Mouse (Mus musculus): ENCODE results near the gene Mcur1. TPM values are rescaled to one million over a fixed set of nuclear protein-coding genes. Genes with fewer than 3 reads are reported as not detected.

The Mcur1 gene
- polyA plus RNA-seq, 1 experiment from 2014 or later, result 15.5 TPM

GRCm38 (mm10) chr13:43546861-43547260, 13.1 kb downstream of the Mcur1 start:
- DNase-seq (ENCODE audit: low spot score) (peak; percentile 76), ATAC-seq (ENCODE audit: low read depth) (no peak)
- Histone ChIP-seq H3K27me3 (replicated peaks; ENCODE audit: control insufficient read depth, insufficient read depth, low read length) (no peaks in the 10 kb centered on the region), H3K27ac (replicated peaks; ENCODE audit: low read depth, low read length) (no peak overlapping the region), H3K4me2 (ENCODE audit: low read depth, low read length) (no peak overlapping the region), H3K4me1 (ENCODE audit: control insufficient read depth, insufficient read depth, low read length) (no peaks in the 10 kb centered on the region), H3K4me3 (ENCODE audit: low read depth, low read length) (no peak overlapping the region), H3K36me3 (ENCODE audit: control insufficient read depth, insufficient read depth, low read length) (peaks cover 57% of the 10 kb centered on the region), H3K9me3 (ENCODE audit: control insufficient read depth, low read length) (no peaks in the 10 kb centered on the region), H3K9ac (ENCODE audit: low read depth, low read length) (no peak overlapping the region)
- WGBS, result 33% methylated on average over 3 of the region's 3 CpGs

DNA sequence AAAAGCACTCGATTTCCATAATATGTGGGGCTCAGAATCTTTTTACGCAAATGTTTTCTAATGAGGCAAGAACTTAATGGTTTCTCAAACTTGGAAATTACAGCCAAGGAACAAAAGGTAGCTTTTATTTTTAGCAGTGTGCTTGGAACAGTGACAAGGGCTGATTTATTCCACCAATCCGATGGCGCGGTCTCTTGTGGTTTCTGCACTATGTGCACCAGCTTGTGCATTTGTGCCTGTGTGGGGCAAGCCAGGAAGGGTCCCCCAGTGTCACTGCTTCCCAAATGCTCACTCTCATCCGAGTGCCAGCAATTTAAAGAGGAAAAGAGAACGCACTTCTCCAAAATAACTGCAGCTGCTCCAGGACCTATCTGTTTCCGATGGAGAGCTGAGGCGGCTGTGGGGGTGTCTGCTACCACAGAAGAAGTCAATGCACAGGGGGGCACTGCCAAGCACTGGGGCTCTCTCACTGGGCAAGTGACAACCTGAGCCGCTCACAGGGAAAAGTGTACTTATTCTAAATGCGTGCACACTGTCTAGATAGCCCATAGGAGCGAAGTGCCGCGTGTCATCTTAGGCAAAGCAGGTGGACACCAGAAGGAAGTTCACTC, 19.7 kb downstream of the Mcur1 start:
- Histone ChIP-seq H3K4me3 (ENCODE audit: low read depth, low read length) (no peak overlapping the region), H3K27ac (replicated peaks; ENCODE audit: low read depth, low read length) (no peak overlapping the region), H3K4me2 (ENCODE audit: low read depth, low read length) (no peak overlapping the region), H3K9ac (ENCODE audit: low read depth, low read length) (no peak overlapping the region), H3K9me3 (ENCODE audit: control insufficient read depth, low read length) (no peaks in the 10 kb centered on the region), H3K36me3 (ENCODE audit: control insufficient read depth, insufficient read depth, low read length) (peaks cover 17% of the 10 kb centered on the region), H3K4me1 (ENCODE audit: control insufficient read depth, insufficient read depth, low read length) (0 out of 2 replicates have a peak, but pooled peaks cover 6% of the 10 kb centered on the region), H3K27me3 (replicated peaks; ENCODE audit: control insufficient read depth, insufficient read depth, low read length) (no peaks in the 10 kb centered on the region)
- DNase-seq (ENCODE audit: low spot score) (no peak), ATAC-seq (ENCODE audit: low read depth) (no peak)
- WGBS, result 76% methylated on average over 14 of the region's 14 CpGs

DNA sequence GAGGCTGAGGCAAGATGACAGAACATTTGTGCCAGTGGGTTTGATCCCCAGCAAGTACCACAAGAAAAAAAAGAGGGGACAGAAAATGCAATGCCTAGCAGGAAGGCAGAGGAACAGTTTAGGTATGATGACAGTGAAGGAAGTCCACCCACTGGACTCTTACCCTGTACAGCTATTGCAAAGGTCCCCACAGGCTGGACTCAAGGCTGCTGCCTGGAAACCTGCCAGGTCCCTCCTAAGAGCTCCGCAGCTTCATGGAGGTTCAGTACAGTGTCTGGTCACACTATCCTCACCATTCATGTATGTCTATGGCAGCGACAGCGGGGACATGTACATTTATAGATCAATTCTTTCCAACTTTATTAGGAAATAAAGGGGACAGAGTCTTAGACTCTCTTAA, 20.6 kb downstream of the Mcur1 start:
- no peaks in the 10 kb centered on the region for H3K27me3 ChIP-seq (replicated peaks; ENCODE audit: control insufficient read depth, insufficient read depth, low read length)
- H3K27ac ChIP-seq (replicated peaks; ENCODE audit: low read depth, low read length), result no peak overlapping the region
- no peak overlapping the region for H3K4me3 ChIP-seq (ENCODE audit: low read depth, low read length)
- H3K4me2 ChIP-seq (ENCODE audit: low read depth, low read length), result no peak overlapping the region
- H3K4me1 ChIP-seq (ENCODE audit: control insufficient read depth, insufficient read depth, low read length), result 0 out of 2 replicates have a peak, but pooled peaks cover 6% of the 10 kb centered on the region
- 97% methylated on average over 3 of the region's 3 CpGs for WGBS
- no peaks in the 10 kb centered on the region for H3K9me3 ChIP-seq (ENCODE audit: control insufficient read depth, low read length)
- DNase-seq (ENCODE audit: low spot score), result no peak
- no peak for ATAC-seq (ENCODE audit: low read depth)
- no peak overlapping the region for H3K9ac ChIP-seq (ENCODE audit: low read depth, low read length)
- peaks cover 8% of the 10 kb centered on the region for H3K36me3 ChIP-seq (ENCODE audit: control insufficient read depth, insufficient read depth, low read length)

GRCm38 (mm10) chr13:43537854-43538253, 22.1 kb downstream of the Mcur1 start:
- no peak overlapping the region for H3K9ac ChIP-seq (ENCODE audit: low read depth, low read length)

DNA sequence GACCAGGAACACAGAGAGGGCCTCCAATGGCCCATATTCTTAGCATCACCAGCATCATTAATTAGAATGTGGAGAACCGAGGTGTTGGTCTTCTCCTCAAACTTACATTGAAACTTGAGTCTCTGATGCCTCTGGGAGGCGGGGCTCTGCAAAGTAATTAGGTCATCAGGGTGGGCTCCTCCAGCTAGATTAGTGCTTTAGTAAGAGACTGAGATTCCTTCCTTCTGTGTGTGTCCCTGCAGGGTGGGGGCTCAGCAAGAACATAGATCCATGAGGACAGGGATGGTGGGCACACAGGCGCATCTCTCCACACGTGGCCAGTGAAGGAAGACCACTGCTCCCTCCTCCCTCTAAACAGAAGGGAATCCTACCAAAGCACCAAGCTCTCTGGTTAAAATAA, 26.0 kb downstream of the Mcur1 start:
- 79% methylated on average over 4 of the region's 4 CpGs for WGBS
- Histone ChIP-seq H3K4me1 (ENCODE audit: control insufficient read depth, insufficient read depth, low read length) (peaks cover 19% of the 10 kb centered on the region), H3K4me3 (ENCODE audit: low read depth, low read length) (no peak overlapping the region), H3K9me3 (ENCODE audit: control insufficient read depth, low read length) (no peaks in the 10 kb centered on the region), H3K36me3 (ENCODE audit: control insufficient read depth, insufficient read depth, low read length) (no peaks in the 10 kb centered on the region), H3K9ac (ENCODE audit: low read depth, low read length) (no peak overlapping the region), H3K4me2 (ENCODE audit: low read depth, low read length) (no peak overlapping the region), H3K27ac (replicated peaks; ENCODE audit: low read depth, low read length) (no peak overlapping the region), H3K27me3 (replicated peaks; ENCODE audit: control insufficient read depth, insufficient read depth, low read length) (no peaks in the 10 kb centered on the region)
- no peak for DNase-seq (ENCODE audit: low spot score)
- ATAC-seq (ENCODE audit: low read depth), result no peak

More at GRCm38 (mm10) chr13:43537854-43538253, 22.1 kb downstream of the Mcur1 start:
- no peaks in the 10 kb centered on the region for H3K36me3 ChIP-seq (ENCODE audit: control insufficient read depth, insufficient read depth, low read length)
- H3K27me3 ChIP-seq (replicated peaks; ENCODE audit: control insufficient read depth, insufficient read depth, low read length), result no peaks in the 10 kb centered on the region
- 0 out of 2 replicates have a peak, but pooled peaks cover 6% of the 10 kb centered on the region for H3K4me1 ChIP-seq (ENCODE audit: control insufficient read depth, insufficient read depth, low read length)
- no peak overlapping the region for H3K4me3 ChIP-seq (ENCODE audit: low read depth, low read length)
- ATAC-seq (ENCODE audit: low read depth) (no peak), DNase-seq (ENCODE audit: low spot score) (no peak)
- H3K4me2 ChIP-seq (ENCODE audit: low read depth, low read length), result no peak overlapping the region
- H3K27ac ChIP-seq (replicated peaks; ENCODE audit: low read depth, low read length), result no peak overlapping the region
- WGBS, result 45% methylated on average over 6 of the region's 6 CpGs
- no peaks in the 10 kb centered on the region for H3K9me3 ChIP-seq (ENCODE audit: control insufficient read depth, low read length)

DNA sequence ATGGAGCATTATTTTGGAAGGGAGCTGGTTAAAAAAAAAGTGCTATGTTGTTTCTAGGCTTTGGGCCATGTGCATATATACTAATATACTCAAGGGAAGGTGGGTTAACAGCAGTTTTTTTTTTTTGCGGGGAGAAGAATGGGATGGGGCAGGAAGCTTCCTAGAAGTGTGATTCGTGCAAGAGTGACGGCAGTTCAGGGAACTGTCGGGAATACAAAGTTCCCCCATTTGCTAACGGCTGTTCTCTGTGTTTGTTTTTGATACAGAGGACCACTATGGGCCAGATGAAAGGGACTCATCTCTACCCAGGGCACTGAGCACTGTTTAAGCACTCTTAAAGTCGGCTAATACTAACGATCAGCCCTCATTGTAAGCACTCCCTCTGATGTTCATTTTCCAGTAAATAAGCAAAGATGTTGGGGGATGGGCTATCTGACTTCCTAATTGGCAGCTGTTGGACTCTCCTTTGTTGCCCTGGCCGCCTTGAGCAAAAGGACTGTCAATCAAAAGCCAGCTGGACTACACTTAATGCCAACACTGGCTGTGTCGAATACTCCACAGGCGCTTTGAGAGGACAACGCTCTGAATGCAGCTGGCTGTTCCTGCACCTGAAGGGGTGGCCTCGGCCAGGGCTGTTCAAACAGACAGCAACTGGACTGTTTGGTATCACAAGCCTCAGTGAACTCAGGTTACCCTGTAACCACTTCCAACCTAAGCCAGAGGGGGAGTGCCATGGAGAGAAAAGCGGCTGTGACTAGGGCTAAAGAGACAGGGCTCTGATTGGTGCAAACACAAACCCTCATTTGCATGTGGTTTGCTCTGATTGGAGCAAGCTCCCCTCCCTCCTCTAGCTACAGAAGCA, 28.9 kb downstream of the Mcur1 start:
- DNase-seq (ENCODE audit: low spot score) (peak; percentile 87), ATAC-seq (ENCODE audit: low read depth) (peak; percentile 87)
- H3K27ac ChIP-seq (replicated peaks; ENCODE audit: low read depth, low read length), result no peak overlapping the region
- no peaks in the 10 kb centered on the region for H3K27me3 ChIP-seq (replicated peaks; ENCODE audit: control insufficient read depth, insufficient read depth, low read length)
- H3K9ac ChIP-seq (ENCODE audit: low read depth, low read length), result no peak overlapping the region
- H3K4me3 ChIP-seq (ENCODE audit: low read depth, low read length), result no peak overlapping the region
- peaks cover 19% of the 10 kb centered on the region for H3K4me1 ChIP-seq (ENCODE audit: control insufficient read depth, insufficient read depth, low read length)
- peak overlapping the region; percentile 19; the same call in 1 of the 2 replicates for H3K4me2 ChIP-seq (ENCODE audit: low read depth, low read length)
- no peaks in the 10 kb centered on the region for H3K36me3 ChIP-seq (ENCODE audit: control insufficient read depth, insufficient read depth, low read length)
- H3K9me3 ChIP-seq (ENCODE audit: control insufficient read depth, low read length), result no peaks in the 10 kb centered on the region
- 16% methylated on average over 13 of the region's 13 CpGs for WGBS

GRCm38 (mm10) chr13:43530129-43530831, 29.7 kb downstream of the Mcur1 start:
- no peaks in the 10 kb centered on the region for H3K27me3 ChIP-seq (replicated peaks; ENCODE audit: control insufficient read depth, insufficient read depth, low read length)
- H3K9ac ChIP-seq (ENCODE audit: low read depth, low read length), result no peak overlapping the region
- no peaks in the 10 kb centered on the region for H3K9me3 ChIP-seq (ENCODE audit: control insufficient read depth, low read length)
- H3K4me3 ChIP-seq (ENCODE audit: low read depth, low read length), result no peak overlapping the region
- no peak overlapping the region for H3K27ac ChIP-seq (replicated peaks; ENCODE audit: low read depth, low read length)
- WGBS, result 45% methylated on average over 14 of the region's 14 CpGs
- peak overlapping the region; percentile 4; the same call in 1 of the 2 replicates for H3K4me2 ChIP-seq (ENCODE audit: low read depth, low read length)
- H3K36me3 ChIP-seq (ENCODE audit: control insufficient read depth, insufficient read depth, low read length), result no peaks in the 10 kb centered on the region
- no peak for ATAC-seq (ENCODE audit: low read depth)
- peaks cover 24% of the 10 kb centered on the region for H3K4me1 ChIP-seq (ENCODE audit: control insufficient read depth, insufficient read depth, low read length)
- DNase-seq (ENCODE audit: low spot score), result peak; percentile 43

DNA sequence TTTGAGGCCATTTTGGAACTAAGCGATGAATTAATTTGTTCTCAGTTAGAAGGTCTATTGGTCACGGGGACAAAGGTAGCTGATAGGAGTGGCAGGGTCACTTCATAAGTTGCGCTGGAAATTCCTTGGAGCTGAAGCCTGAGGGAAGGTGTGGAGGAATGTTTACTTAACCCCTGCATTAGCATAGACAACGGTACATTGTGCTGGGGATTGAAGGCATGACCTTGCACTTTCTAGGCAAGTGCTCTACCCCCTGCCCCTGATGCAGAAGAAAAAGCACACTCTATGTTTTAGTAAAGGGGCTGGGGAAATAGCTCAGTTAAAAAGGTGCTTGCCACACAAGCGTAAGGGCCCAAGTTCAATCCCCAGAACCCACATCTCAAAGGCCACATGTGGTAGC, 33.7 kb downstream of the Mcur1 start:
- no peak for ATAC-seq (ENCODE audit: low read depth)
- Histone ChIP-seq H3K4me3 (ENCODE audit: low read depth, low read length) (no peak overlapping the region), H3K4me1 (ENCODE audit: control insufficient read depth, insufficient read depth, low read length) (peaks cover 35% of the 10 kb centered on the region), H3K36me3 (ENCODE audit: control insufficient read depth, insufficient read depth, low read length) (no peaks in the 10 kb centered on the region), H3K27ac (replicated peaks; ENCODE audit: low read depth, low read length) (no peak overlapping the region), H3K4me2 (ENCODE audit: low read depth, low read length) (no peak overlapping the region), H3K9ac (ENCODE audit: low read depth, low read length) (no peak overlapping the region), H3K27me3 (replicated peaks; ENCODE audit: control insufficient read depth, insufficient read depth, low read length) (no peaks in the 10 kb centered on the region), H3K9me3 (ENCODE audit: control insufficient read depth, low read length) (no peaks in the 10 kb centered on the region)
- DNase-seq (ENCODE audit: low spot score), result no peak
- WGBS, result 67% methylated on average over 5 of the region's 5 CpGs
